Mouse (Mus musculus): ENCODE results near the gene Rassf4.
A peak's percentile ranks its signal among the peaks of the same experiment; 100 is the strongest.

The Rassf4 gene

DNA sequence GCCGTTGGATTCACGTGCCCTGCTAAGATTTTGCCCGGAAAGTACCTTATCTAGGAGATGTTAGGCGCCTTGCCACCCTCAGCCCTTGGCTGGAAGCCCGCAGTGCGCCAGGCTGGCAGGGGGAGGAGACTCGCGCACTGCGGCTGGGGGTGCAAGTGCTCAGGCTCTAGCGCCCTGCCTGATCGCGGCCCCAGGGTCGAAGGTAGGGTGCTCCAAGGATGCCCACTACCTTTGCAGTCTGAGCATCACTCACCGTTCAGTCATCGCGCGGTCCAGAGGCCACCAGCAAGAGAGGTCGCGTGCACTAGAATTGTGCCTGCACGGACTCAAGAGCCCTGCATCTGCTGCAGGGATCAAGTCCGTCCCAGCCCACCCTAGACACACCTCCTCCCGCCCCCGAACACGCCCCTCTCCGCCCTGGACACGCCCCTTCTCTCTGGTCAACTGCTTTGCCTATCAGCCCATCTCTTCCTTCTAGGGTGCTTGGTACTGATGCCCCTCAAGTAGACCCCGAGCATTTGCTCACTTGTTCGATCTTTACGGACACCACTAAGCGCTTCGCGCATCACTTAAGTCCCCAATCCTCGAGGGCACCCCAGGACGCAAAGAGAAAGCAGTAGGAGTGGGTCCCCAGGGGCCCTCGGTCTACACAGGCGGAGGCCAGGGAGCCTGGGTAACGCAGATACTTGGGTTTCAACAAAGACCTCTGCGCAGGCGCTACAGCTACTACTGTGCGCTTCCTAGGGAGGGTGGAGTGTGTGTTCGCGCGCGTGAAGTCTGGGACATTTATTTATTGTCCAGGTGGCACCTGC is at the start of gene Rassf4:
TSS of gene Rassf4 (minus strand) at position 482 of the 812 bp plus-strand sequence.
- peak; percentile 89 for DNase-seq

DNA sequence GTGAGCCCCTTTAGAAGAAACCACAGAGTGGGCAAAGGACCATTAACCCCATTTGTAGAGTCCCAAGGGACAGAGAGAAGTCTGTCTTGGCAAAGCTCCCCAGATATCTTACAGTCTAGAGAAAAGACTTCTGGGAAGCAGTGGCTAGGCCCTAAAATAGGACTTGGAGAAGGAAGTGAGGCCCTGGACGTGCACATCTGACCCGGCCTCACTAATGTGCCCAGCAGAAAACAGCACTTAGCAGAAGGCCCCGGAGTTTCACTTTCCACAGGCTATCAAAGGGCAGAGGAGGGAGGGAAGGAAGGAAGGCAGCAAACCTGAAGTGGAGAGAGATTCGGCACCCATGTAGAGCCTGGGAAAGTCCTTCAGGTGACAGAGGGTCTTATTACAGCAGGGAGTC is 45.2 kb upstream of the Rassf4 start:
- DNase-seq: no peak

DNA sequence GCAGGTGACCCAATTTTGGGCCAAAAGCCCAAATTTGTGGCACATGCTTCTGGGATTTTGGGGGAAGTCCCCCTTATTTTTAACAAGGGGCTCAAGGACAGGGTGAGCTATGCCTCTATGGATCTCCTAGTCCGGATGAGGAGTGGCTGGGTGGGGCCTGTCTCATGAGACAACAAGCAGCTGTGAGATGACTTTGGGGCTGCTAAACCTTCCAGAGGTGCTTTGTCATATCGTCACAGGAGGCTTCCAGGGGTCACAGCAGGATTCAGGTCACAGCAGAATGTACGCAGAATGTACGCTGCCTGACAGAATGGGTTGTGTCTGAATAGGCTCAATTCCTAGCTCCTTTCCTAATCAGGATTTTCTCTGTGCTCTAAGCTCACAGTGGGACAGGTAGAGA is 44.6 kb upstream of the Rassf4 start:
- no peak for DNase-seq

DNA sequence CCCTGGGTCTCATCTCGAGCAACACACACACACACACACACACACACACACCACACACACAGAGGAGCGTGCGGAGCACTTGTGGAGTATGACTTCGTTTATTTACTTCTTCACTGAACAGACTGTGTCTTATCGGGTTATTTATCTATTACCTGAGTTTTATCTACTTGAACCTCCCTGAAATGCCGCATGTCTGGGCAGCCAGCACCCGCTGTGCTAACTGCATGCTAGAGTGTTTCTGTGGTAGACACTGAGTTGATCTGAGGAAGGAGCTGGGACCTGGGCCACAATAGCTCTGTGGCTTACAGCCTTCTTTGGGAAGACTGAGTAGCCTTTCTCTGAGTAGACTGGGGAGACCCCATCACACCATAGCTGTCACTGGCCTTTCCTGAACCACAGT is 44.1 kb upstream of the Rassf4 start:
- no peak for DNase-seq

DNA sequence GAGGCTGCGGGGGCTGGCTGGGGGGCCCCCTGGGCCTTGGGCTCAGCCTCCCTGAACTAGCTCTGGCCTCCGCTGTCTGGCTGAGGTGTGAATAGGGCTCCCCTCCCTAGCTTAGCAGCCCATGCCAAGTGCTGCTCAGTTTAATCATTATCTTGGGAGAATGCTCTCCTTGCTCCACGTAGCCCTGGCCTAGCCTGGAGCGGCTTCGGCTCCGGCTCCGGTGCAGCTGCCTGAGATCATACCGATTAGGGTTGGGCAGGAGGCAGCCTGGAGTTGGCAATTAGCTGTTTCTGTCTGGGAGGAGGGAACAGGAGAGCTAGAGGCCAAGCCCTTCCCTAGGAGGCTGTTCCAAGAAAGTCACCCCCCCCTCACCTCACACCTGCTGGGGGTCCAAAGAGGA is 42.9 kb upstream of the Rassf4 start, which contains the start of gene Tmem72:
TSS of gene Tmem72 (minus strand) at position 248 of the 400 bp plus-strand sequence.
- peak; percentile 75 for DNase-seq

DNA sequence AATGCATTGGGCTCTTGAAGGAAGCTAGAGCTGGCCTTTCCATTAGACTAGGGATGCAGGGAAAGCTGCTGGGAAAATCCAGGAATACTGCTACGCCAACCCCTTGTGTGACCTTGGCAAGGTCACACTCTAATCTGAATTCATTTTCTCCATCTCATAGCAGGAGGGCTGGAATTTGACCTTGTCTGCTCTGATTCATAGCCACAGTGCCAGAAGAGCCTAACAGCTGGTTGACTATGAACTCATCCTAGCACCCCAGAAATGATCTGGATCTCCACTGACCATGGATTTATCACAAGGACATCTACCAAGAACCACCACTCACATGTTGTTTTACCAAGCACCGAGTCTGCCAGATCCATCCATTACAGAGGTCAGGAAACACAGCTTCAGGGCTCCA is 41.4 kb upstream of the Rassf4 start:
- DNase-seq: no peak

DNA sequence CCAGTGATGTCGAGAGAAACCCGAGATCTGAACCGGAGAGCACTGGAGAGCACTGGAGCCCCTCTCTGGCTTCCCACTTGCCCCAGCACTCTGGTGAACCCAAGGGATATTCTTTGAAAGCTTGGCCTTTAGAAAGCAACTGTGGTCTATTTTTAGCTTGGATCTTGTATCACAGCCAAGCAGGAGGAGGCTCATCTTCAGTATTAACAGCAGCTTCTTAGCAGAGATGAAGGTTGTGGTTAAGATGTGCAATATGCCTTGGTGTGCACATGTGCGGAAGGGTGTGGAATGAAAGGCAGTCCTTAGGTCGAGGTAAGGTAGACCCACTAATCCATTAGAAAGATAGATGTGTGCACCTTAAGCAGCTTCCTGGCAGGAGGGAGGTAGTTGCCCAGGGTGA is 40.8 kb upstream of the Rassf4 start:
- no peak for DNase-seq

DNA sequence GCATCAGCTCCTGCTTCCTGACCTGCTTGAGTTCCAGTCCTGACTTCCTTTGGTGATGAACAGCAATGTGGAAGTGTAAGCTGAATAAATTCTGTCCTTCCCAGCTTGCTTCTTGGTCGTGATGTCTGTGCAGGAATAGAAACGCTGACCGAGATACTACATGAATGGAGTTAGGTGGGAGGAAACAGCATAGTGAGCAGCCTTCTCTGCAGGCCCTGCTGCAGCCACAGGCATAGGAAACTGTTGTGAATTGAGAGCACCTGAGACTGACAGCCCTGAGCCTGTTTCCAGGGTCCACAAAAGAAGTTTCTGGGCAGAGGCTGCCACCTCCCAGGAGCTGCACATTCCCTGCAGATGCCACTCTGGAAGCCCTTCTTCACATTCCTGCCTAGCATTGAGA is 40.2 kb upstream of the Rassf4 start:
- DNase-seq: no peak

DNA sequence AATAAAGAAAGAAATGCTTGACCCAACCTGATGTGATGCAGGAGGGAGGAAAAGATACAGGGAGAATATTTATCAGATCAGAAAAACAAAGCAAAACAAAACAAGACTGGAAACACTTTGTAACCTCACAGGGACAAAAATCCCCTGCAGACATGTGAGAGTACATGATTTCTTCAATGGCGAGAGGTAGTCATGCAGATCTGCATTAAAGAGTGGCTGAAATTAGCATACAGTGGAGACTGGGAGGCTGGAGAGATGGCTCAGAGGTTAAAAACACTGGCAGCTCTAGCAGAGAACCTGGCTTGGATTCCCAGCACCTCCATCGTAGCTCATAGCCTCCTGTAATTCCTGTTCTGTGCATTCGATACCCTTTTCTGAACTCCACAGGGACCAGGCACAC is 38.8 kb upstream of the Rassf4 start:
- no peak for DNase-seq

DNA sequence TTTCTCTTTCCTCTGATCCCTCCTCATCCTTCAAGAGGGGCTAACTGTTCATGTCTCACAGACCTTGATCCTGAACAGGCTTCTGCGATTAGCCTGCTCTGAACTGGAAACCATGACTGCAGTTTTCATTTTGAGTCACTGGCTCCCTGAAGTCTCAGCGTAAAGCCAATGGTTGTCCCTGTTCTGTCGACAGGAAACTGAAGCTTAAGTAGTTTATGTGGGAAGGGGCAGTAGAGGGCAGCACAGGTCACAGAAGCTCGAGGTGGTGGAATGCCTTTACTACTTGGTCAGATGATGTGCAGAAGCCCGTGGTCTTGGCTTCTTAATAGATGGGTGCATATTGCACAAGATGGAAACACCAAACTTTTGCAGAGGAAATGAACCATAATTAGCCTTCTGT is 38.3 kb upstream of the Rassf4 start:
- DNase-seq: peak; percentile 28

DNA sequence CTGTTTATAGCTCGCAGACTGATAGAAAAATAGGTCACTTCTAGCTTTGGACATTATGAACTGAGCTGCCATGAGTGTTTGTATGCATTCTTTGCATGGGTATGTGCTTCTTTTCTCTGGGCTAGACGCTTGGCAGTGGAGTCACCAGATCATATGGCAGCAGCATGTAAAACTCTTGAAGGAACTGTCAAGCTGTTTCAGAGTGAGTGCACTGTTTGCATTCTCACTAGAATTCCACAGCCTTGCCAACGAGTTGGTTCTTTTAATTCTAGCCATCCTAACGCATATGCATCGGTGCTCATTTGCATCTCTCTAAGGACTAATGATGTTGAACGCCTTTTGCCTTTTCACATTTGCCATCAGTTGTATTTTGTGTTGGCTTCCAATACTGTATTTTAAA is 30.6 kb upstream of the Rassf4 start:
- DNase-seq: no peak

DNA sequence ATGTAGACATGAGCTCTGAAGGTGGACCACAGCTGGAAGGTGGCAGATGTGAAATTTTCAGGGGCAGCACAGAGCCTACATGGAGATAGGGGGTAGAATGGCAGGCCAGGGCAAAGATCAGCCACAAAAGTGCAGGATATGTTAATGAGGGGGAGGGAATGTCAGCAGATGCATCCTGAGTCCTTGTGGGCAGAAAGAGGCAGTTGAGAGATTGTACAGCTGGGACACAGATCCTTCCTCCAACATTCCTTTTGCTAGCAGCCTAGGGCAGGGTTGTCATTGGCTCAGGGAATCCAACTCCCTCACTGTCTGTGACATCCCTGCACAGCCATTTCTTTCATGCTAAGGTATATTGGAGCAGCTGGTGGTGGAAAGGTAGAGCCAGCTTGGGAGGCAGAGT is 27.1 kb upstream of the Rassf4 start:
- DNase-seq: no peak

DNA sequence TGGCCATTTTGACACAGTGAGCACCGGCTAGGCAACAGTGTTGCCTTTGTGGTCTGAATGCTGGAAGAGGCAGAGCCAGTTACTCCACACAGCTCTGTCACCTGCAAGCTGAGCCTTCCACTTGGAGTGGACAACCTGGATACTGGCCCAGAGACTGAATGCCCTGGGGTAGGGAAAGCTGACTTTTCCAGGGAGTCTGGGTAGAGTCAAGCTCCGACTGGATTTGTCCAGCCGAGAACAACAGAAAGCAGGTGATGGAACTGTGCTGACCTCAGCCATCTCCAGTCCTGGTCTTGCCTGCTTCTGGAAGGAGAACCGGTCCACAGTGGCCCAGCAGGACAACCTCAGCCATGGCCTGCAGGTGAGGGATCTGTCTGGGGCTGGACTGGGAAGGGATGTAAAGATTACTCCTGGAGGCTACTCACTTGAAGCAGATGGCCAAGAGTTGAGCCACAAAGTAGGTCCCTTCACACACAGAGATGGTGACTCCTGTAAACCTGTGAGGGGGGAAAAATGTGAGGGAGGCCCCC is 24.2 kb upstream of the Rassf4 start:
- DNase-seq: peak; percentile 46

DNA sequence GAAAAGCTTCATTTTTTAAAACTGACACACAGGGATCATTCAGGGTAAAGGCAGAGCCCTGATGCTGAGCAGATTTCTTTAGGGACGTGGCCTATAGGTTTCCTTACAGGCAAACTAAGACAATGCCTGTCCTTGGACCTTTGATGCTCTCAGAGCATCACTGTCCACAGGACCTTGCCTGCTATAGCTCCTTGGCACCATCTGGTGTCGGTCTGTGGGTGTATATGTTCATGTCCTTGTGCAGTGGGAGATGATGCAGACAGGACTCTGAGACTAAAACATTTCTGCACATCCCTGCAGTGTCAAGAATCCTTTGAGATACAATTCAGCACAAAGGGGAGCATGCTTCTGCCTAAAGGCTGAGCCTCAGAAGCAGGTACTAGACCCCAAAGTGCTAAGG is 23.7 kb upstream of the Rassf4 start:
- DNase-seq: no peak

DNA sequence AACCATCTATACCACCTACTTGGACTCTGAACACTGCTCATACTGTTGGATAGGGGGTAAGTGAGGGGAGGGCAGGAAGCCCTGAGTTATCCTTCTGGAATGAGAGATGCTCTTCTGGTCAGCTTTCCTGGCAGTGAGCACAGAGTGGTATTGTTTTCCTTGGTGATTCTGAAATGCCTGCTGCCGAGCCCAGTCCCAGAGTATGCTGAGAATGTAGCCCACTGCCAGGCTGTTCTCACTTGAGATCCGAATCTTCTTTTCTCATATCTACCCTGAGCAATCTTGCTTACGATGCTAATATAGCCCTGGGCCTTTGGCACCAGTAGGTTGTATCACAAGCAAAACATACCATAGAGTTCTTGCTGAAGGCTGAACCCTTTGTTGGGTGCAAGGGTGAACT is 20.6 kb upstream of the Rassf4 start:
- no peak for DNase-seq

DNA sequence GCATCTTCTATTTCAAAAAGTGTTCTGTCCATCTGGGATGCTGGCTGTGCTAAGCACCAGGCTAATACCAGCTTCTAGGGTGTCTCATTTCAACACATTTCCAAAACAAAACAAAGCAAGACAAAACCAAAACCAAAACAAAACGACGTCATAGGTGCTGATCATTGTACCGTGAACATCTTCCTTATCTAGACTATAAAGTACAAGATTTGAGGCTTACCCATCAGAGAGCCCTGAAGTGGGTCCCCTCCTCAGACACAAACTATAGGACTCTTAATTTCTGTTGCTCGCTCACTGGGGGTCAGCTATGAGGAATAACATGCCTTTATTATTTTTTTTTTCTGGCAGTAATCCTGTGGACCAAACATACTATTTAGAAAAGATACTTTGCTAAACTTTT is 19.9 kb upstream of the Rassf4 start:
- no peak for DNase-seq

DNA sequence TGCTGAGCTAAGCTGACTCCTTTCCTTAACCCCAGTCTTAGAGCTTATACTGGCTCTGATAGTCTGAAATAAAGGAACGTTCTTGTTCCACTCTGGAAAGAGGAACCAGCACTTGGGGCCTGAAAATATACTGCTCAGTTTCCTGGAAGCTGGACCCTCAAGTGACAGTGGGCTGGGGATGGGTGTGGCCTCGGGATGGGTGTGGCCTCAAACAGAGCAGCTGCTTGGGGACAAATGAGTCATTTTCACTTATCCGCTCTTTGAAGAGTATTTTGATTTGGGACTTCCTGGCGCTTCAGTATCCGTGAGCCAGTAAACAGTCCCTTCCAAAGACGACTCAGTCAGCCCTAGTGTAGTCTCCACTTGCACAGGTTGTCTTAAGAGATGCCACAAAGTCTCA is 8.6 kb upstream of the Rassf4 start:
- DNase-seq: peak; percentile 55

DNA sequence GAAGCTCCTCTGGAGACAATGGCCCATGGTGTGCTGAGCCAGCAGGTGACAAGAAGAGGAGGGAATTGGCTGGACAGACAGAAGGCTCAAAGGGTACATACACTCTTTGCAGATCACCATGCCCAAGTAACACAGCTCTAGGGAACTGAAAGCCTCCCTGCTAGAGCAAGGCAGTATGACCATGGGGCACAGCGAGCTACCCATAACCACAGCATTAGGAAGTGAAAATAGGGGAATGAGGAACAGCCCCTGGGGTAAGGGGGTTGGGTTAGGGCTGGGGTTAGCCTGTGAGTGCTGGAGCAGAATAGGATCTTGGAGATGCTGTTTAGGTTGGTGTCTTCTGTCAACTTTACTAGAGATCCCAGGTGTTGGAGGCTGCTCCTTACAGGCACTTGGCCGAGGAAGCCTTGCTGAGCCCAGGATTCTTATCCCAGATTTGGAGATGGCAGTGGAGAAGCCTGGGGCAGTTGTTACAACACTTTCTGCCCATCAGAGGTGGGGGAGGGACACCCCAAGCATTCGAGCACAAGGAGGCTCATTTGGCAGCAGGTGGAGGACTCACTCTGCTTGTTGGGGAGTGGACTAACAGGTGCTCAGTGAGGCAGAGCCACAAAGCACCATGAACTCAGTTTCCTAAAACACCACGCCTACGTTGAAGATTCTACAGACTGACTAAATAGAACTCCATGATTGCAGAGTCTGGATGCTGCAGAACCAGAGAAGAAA is 6.0 kb upstream of the Rassf4 start:
- no peak for DNase-seq

DNA sequence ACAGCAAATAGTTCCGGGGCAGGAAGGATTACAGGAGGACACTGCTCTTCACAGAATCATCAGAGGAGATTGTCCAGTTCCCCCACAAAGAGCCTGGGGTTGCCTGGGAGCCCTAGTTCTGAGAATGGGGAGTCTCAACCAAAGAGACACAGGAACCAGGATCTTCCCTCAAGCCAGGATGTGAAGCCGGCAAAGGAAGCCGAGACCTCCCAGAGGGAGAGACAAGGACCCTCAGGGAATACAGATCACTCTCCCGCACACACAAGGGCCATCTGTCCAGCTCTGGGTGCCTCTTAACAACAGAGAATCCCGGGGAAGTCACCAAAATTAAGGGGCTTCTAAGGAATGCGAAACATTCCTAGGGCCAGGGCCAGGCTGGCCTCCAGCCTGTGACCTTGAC is 3.6 kb upstream of the Rassf4 start:
- no peak for DNase-seq

DNA sequence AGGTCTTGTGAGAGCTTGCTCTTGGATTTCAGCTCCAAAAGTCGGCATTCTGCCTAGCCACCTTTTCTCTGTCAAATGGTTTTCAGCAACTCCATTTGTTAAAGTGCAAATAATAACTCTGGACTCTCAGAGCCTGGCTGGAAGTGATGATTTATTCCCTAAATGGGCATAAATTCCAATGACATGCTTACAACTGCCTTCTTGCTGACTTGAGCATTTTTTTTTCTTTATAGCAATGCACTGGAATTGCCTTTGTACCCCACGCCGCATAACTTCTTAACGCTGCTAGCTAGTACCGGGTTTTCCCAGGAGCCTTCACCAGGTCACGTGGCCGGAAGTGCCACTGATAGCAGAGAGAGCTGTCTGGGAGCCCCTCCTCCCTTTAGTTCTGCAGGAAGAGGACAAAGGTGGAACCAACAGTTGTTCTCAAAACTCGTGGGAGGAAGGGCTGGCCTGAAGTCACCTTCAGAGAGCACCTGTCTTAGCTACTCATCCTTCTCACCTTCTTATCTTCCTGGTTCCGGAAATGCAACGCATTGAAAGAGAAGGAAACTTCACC is 2.7 kb upstream of the Rassf4 start:
- peak; percentile 54 for DNase-seq

DNA sequence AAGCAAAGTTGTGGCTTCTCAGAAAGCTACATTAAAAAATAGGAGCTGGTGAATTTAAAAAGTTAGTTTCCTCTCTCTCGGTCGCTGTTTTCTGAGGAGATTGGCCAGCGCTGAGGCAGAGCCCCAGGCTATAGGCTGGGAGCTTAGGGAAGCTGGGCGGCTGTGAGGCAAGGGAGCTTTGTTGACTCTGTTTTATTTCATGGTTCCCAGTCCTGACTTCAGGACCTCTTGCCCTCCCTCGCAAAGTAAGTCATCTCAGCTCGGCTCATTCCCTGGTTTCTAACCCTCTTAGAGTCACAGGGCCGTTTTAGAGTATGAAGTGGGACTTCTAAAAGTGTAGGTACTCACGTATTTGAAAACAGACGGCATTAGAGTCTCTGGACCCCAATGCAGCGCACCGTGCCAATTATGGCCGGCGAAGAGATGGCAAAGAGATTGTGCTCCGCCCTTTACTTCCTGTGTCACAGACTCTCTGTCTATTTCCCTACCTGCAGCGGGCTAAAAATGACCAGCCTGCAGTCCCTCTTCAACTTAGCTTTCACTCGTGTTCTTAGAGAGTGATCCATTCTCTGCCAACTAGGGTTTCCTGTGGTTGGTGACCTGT is 633 bp upstream of the Rassf4 start:
- DNase-seq: no peak

DNA sequence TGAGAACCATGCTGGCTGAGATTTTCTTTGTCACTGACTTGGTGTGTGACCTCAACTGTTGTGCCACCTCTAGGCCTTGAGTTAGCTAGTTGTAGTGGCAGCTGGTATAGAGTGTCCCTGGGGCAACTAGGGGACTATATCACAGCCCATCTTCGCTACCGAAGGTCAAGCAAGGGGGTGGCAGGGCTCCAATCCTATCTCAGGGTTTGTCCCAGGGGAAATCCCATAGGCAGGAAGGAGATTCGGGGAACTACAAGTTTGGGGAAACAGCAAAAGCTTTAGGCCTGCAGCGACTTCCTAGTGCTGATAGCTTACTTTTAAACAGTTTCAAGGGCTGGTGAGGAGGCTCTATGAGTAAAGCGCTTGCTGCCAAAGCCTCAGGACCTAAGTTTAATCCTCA is 1.4 kb downstream of the Rassf4 start:
- DNase-seq: no peak

DNA sequence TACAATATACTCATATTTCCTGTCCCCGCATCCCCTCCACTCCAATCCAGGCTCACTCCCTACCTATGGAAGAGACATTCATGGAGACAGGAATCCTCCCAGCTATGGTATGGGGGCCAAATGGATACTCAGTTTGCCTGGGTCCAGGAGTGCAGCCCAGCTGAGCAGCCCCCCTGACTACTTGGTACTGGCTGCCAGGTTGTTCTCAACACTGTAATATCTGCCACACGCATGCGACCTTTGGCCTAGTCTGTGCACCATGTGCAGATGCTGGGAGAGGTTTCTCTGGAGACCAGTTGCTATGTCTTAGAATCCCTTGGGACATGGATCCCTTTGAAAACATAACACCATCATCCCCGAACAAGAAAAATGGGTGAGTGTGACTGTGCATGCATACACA is 2.0 kb downstream of the Rassf4 start:
- no peak for DNase-seq

All from kidney, postnatal 10 days (tissue).